Mouse (Mus musculus): Measurements from ENCODE around the gene Csrp3. TPM values are rescaled to one million over a fixed set of nuclear protein-coding genes. Genes with fewer than 3 reads are reported as not detected.
A peak's percentile ranks its signal among the peaks of the same experiment; 100 is the strongest.

Csrp3 gene
- total and polyA plus RNA-seq, 3 experiments: 781 to 2,301 (median 1,931) TPM

- no peaks in the 10 kb centered on the region for H3K79me2 ChIP-seq (replicated peaks; ENCODE audit: control insufficient read depth, insufficient read depth, low read length)
- peak overlapping the region; percentile 44 for H3K27ac ChIP-seq
- 60% methylated on average over 3 of the region's 3 CpGs for WGBS
- DNase-seq: no peak
- H3K4me3 ChIP-seq: peak overlapping the region; percentile 76
- H3K36me3 ChIP-seq (ENCODE audit: control insufficient read depth, insufficient read depth, low read length): peaks cover 3% of the 10 kb centered on the region; the same call in 1 of the 2 replicates
- no peaks in the 10 kb centered on the region for H3K27me3 ChIP-seq (ENCODE audit: control insufficient read depth, insufficient read depth, low read length)
- H3K9ac ChIP-seq (ENCODE audit: low read depth, low read length): no peak overlapping the region
- intact Hi-C loops (cut with DNase I): no loop called here
- no peaks in the 10 kb centered on the region for H3K4me1 ChIP-seq (ENCODE audit: control insufficient read depth, insufficient read depth, low read length)
- no peak for TF ChIP-seq POLR2A (IDR thresholded peaks at IDR 0.05; ENCODE audit: insufficient read depth, low read depth, low read length)
- no peak for TF ChIP-seq CTCF (IDR thresholded peaks at IDR 0.05)
- no peak for TF ChIP-seq EP300 (IDR thresholded peaks at IDR 0.05; ENCODE audit: insufficient read depth, low read depth, low read length)
These were observed 59.5 kb downstream of the Csrp3 start for GRCm38 (mm10) chr7:48788348-48788747.

GRCm38 (mm10) chr7:48784773-48785523 is 62.9 kb downstream of the Csrp3 start:
- no peak for TF ChIP-seq POLR2A (IDR thresholded peaks at IDR 0.05; ENCODE audit: insufficient read depth, low read depth, low read length)
- TF ChIP-seq CTCF (IDR thresholded peaks at IDR 0.05): no peak
- TF ChIP-seq EP300 (IDR thresholded peaks at IDR 0.05; ENCODE audit: insufficient read depth, low read depth, low read length): no peak
- WGBS: 75% methylated on average over 11 of the region's 11 CpGs
- H3K79me2 ChIP-seq (replicated peaks; ENCODE audit: control insufficient read depth, insufficient read depth, low read length): no peaks in the 10 kb centered on the region
- no peaks in the 10 kb centered on the region for H3K4me1 ChIP-seq (ENCODE audit: control insufficient read depth, insufficient read depth, low read length)
- intact Hi-C loops (cut with DNase I): no loop called here
- no peak overlapping the region for H3K9ac ChIP-seq (ENCODE audit: low read depth, low read length)
- H3K27me3 ChIP-seq (ENCODE audit: control insufficient read depth, insufficient read depth, low read length): no peaks in the 10 kb centered on the region
- no peak overlapping the region for H3K27ac ChIP-seq
- DNase-seq: no peak
- no peak overlapping the region for H3K4me3 ChIP-seq
- H3K36me3 ChIP-seq (ENCODE audit: control insufficient read depth, insufficient read depth, low read length): peaks cover 3% of the 10 kb centered on the region; the same call in 1 of the 2 replicates

- Histone ChIP-seq H3K4me3 (no peak overlapping the region), H3K27me3 (ENCODE audit: control insufficient read depth, insufficient read depth, low read length) (no peaks in the 10 kb centered on the region), H3K4me1 (ENCODE audit: control insufficient read depth, insufficient read depth, low read length) (no peaks in the 10 kb centered on the region), H3K36me3 (ENCODE audit: control insufficient read depth, insufficient read depth, low read length) (no peaks in the 10 kb centered on the region), H3K9ac (ENCODE audit: low read depth, low read length) (no peak overlapping the region), H3K79me2 (replicated peaks; ENCODE audit: control insufficient read depth, insufficient read depth, low read length) (no peaks in the 10 kb centered on the region), H3K27ac (no peak overlapping the region)
- intact Hi-C loops (cut with DNase I): no loop called here
- WGBS: 79% methylated on average over 4 of the region's 4 CpGs
- no peak for TF ChIP-seq POLR2A (IDR thresholded peaks at IDR 0.05; ENCODE audit: insufficient read depth, low read depth, low read length)
- no peak for TF ChIP-seq CTCF (IDR thresholded peaks at IDR 0.05)
- no peak for DNase-seq
These were observed 65.4 kb downstream of the Csrp3 start for GRCm38 (mm10) chr7:48782432-48782831.

Other genes starting within 250 kb of the Csrp3 start
- gene Mrgprb3, start 204.2 kb downstream of the Csrp3 start, total RNA-seq (2021): not detected
- not detected in 2 replicates for gene Mrgprb3, start 204.2 kb downstream of the Csrp3 start, polyA plus RNA-seq (2012; rRNA removed)
- 10 to 100 TPM; 10.9 to 11.0 TPM for gene Zdhhc13, start 59.0 kb downstream of the Csrp3 start, total RNA-seq (2021)
- gene Zdhhc13, start 59.0 kb downstream of the Csrp3 start, polyA plus RNA-seq (2012; rRNA removed): 7.1 and 15.1 TPM in 2 replicates
- gene E2f8, start 33.6 kb upstream of the Csrp3 start, total RNA-seq (2021): 1 to 10 TPM; 1.3 to 1.6 TPM
- 0.23 and 0.31 TPM in 2 replicates for gene E2f8, start 33.6 kb upstream of the Csrp3 start, polyA plus RNA-seq (2012; rRNA removed)
- gene Nav2, start 60.7 kb upstream of the Csrp3 start, total RNA-seq (2021): 10 to 100 TPM; 34.4 to 49.9 TPM
- gene Nav2, start 60.7 kb upstream of the Csrp3 start, polyA plus RNA-seq (2012; rRNA removed): 20.4 and 24.2 TPM in 2 replicates

Measured in heart, adult 2 months (tissue).